Mouse (Mus musculus): ENCODE data around the gene Dnajc19.
"Not testable (repeated sequence)": the region's sequence is repeated elsewhere in the genome, so short reads cannot be mapped to it uniquely, and the experiment has no call there.

Dnajc19 gene

GRCm38 (mm10) chr3:34080900-34081662 lies at the start of gene Dnajc19:
Gene Dnajc19, minus strand, starts transcription at chr3:34081321.
- DNase-seq, result peak; percentile 97

DNA sequence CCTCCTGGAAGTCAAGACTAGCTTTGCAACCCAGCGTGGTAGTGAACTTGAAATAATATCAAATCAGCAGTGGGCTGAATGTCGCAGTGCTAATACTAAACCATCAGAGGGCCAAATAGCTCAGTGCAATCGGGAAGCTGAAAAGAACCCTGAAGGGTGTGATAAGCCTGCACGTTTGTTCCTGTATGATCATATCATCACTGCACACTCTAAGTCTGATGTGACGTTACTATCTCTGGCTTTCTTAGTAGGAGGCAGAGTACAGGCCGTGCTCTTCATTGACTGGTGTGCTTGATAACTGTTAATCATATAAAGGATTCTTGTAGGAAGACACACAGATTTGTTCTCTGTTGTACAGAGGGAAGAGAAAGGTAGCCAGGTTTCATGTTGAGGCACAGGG lies 48.8 kb upstream of the Dnajc19 start:
- DNase-seq, result no peak

GRCm38 (mm10) chr3:34121311-34121710 lies 40.2 kb upstream of the Dnajc19 start:
- DNase-seq, result no peak

DNA sequence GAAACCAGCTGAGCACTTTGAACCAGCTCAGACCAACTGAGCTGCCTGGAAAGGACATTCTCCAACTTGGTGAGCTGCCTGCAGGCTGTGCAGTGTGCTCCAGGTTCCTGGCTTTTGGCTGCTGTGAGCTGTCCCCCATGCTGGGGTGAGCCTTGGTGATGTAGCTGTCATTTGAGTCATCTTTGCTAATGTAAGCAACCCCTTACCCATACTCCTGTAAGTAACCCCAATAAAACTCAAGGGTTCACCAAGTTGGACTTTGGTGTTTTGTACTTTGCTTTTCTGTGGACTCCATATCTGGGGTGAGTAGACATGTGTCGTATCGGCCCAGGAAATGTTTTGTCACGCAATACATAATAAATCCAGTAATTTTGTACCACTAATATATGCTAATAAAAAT lies 39.7 kb upstream of the Dnajc19 start:
- no peak for DNase-seq

DNA sequence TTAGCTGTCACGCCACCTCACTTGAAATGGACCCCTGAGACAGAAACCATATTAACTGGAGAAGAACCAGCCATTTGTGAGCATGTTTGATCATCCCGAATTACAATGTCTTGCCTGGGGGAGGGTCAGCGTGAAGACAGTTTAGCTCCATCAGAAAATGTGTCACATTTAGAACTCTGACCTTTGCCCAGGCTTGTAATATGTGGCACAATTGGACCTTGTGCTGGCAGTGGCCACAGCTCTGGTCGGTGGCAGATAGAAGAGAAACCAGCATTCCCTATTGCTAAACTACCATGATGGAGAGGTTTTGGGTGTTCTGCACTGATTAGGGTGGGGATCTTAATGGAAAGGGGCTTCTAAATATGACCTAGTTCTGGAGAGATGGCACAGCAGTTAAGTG lies 38.7 kb upstream of the Dnajc19 start:
- no peak for DNase-seq

- DNase-seq, result no peak
Measured at GRCm38 (mm10) chr3:34115806-34116205, 34.7 kb upstream of the Dnajc19 start.

GRCm38 (mm10) chr3:34111941-34112685 lies 31.0 kb upstream of the Dnajc19 start:
- DNase-seq, result no peak

GRCm38 (mm10) chr3:34107631-34108030 lies 26.5 kb upstream of the Dnajc19 start:
- no peak for DNase-seq

GRCm38 (mm10) chr3:34106421-34106820 lies 25.3 kb upstream of the Dnajc19 start:
- DNase-seq, result no peak

GRCm38 (mm10) chr3:34103902-34104672 lies 23.0 kb upstream of the Dnajc19 start:
- DNase-seq, result no peak

DNA sequence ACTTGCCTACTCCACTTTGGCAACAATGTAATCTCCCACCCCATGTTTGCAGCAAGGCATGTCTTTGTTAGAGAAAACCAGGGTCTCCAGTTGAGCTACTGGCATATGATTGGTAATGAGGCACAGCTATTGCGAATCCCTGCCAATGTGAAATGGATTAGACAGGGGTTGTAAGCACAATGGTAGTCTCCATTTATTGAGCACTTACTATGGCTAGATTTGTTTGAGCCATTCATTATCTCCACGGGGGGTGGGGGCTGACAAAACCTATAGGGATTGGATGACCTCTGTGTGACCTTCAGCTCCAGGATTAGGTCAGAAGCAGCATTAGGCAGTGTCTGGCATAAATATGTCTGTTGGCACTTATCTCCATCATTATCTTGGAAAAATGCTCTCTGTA lies 21.8 kb upstream of the Dnajc19 start:
- DNase-seq, result no peak

DNA sequence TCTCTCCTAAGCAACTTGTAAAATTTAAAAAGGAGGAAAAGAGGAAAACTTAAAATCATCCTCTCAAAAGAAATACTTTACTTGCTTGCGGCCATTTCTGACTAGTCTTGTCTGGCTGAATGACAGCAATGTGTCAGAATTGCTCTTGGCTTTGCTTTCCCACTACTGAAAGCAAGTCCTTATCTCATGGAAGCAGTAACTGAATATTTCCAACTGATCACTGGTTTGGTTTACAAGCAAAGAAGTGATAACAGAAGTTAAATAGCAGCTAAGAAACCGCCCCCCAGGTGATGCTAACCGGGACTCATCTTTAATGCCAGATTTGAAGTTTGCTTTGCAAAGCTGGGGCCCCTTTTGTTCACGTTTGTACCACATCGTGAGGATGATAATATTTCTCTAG lies 2.5 kb upstream of the Dnajc19 start:
- no peak for DNase-seq

DNA sequence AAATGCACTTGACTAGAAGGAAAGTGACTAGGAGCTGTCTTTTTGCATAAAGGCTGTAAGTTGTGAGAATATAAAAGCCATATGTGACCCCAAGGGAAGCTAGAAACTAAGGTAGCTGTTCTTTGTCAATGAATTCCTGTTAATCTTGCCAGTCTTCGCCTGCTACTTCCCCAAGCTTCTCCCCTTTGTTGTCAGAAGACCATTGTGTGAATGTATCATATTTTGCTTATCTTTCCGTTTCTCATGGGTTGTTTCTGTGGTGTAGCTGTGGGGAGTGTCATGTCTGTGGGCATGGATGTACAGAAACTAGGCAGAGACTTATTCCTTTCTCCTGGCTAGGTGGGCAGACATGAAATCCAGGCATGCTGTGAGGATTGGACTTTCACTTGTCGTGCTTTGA lies 808 bp upstream of the Dnajc19 start:
- no peak for DNase-seq

DNA sequence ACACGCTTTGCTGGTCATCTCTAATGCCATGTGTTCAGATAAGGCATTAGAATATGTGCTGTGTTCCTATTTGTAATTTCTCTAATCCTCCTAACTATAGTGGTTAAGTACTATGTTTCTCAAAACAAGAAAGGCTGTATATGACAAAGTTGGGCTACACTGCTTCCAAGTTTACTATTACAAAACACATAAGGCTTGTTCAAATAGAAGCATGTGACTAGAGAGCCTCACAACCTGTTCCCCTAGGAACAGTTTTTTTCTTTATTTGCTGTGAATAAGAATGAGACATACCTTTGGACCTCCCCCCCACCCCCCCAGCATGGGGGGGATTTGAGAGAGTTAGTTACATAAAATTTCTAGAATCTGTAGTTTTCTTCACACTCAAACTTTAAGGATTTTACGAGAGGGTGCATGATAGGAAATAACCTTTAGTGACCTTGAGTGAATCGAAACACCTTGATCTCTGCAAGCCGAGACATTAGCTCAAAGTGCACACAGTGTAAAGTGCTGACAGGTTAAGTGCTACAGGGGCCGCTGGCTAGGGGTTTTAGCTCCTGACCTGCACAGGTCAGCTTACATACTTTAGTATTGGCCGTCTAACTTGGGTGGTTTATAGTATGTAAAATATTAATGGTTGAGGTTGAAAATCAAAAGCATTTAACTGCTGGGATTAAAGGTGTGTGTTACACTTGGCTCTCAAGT lies 4.9 kb downstream of the Dnajc19 start:
- DNase-seq, result no peak

- no peak for DNase-seq
Measured at GRCm38 (mm10) chr3:34072726-34073125, 8.4 kb downstream of the Dnajc19 start.

DNA sequence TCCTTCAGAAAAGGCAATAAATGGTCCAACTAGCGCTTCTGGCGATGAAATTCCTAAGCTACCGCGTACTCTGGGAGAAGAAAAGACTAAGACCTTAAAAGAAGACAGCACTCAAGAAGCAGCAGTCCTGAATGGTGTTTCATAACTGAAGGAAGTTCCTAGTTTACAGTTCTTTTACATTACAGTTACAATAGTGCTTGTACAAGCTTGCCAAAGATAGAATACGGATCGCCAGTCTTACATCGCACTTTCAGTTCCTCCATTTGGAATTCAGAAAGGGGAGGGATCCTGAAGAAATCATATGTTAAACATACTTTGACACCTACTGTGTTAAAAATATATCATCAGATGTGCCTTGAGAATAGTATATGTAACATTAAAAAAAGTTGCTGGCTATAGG lies 12.2 kb downstream of the Dnajc19 start:
- not testable (repeated sequence) for DNase-seq

- no peak for DNase-seq
Measured at GRCm38 (mm10) chr3:34062352-34062751, 18.8 kb downstream of the Dnajc19 start.

DNA sequence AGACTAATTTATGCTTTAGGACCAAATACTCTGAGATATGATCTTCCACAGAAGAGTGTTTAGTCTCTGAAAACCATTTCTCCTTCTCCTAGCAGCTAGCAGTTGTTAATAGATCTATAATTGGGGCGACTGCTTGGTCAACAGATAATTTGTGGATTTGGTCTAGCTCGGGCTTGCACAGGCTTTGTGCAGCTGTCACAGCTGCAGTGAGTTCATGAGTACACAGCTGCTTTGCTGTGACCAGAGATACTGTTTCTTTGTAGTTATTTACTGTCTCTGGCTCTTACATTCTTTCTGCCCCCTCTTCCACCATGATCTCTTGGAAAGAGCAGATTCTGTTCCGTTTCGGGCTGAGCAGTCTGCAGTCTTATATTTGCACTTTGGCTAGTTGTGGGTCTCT lies 39.1 kb downstream of the Dnajc19 start:
- DNase-seq, result no peak

GRCm38 (mm10) chr3:34035706-34036105 lies 45.4 kb downstream of the Dnajc19 start:
- no peak for DNase-seq

- DNase-seq, result no peak
Measured at GRCm38 (mm10) chr3:34034803-34035202, 46.3 kb downstream of the Dnajc19 start.

DNA sequence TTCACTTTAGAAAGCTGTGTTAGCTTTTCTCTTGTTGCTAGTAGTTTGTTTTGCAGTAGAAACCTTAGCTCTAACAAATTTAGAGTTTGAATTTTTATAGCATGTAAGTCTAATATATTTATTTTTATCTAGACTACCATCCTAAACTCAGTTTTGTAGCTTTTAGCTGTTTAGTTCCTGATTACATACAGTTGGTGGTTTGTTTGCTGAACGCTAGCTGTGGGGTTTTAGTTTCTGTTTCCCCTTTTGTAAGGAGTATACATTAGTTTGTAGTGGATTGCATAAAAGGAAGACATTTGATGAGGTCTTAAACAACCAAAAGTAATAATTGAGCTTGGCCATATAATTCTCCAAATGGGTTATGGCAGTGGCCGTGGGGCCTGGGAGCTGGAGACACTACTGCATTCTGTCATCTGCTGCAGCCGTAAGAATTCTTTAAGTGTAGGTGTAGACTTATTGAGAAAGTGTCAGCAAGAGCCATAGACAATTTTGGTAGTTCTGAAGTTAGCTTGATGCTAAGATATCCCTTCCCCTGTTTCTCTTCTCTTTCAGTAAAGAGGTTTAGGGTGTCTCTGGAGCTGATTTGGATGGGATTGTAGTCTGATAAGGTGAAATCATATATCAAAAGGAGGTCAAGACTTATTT lies 47.3 kb downstream of the Dnajc19 start:
- no peak for DNase-seq

- no peak for DNase-seq
Measured at GRCm38 (mm10) chr3:34030601-34031000, 50.5 kb downstream of the Dnajc19 start.
